Mouse (Mus musculus) hindbrain, embryonic 14.5 days (tissue): Measurements from ENCODE around the gene Gpx1. TPM values are rescaled to one million over a fixed set of nuclear protein-coding genes. Genes with fewer than 3 reads are reported as not detected.

ENCODE experiments used
- ATAC-seq: fragments of 200-750 bp; cut with Nextera tagmentation; 2 replicates; pipeline ENCODE4 v1.8.0; 2017; ENCODE audit warnings: moderate number of reproducible peaks, mild to moderate bottlenecking, moderate TSS enrichment, moderate library complexity; ENCODE audit not compliant: low FRiP score
- DNase-seq: peaks from one replicate; pipeline ENCODE4 v3.0.0-alpha.2; 2015; ENCODE audit warnings: low spot score
- H3K27ac ChIP-seq: fragments of 300-500 bp; sonication (generic); 2 replicates; pipeline ENCODE4 v1.5.1; 2014; ENCODE audit warnings: mild to moderate bottlenecking, moderate library complexity
- H3K27me3 ChIP-seq: fragments of 300-500 bp; sonication (generic); 2 replicates; pipeline ENCODE4 v1.6.1; 2014; ENCODE audit warnings: mild to moderate bottlenecking, low read length, mixed read lengths; ENCODE audit not compliant: control insufficient read depth, insufficient read depth
- H3K36me3 ChIP-seq: fragments of 300-500 bp; sonication (generic); replicated peaks from 2 replicates; pipeline ENCODE4 v1.6.1; 2014; ENCODE audit not compliant: control insufficient read depth, insufficient read depth
- H3K4me1 ChIP-seq: fragments of 300-500 bp; sonication (generic); replicated peaks from 2 replicates; pipeline ENCODE4 v1.6.1; 2014; ENCODE audit warnings: antibody characterized with exemption, low read length, mixed read lengths; ENCODE audit not compliant: control insufficient read depth, insufficient read depth
- H3K4me2 ChIP-seq: fragments of 300-500 bp; sonication (generic); replicated peaks from 2 replicates; pipeline ENCODE4 v1.6.1; 2014; ENCODE audit warnings: mild to moderate bottlenecking, moderate library complexity
- H3K4me3 ChIP-seq: fragments of 300-500 bp; sonication (generic); replicated peaks from 2 replicates; pipeline ENCODE4 v1.5.1; 2014; ENCODE audit warnings: mild to moderate bottlenecking, low read length
- H3K9ac ChIP-seq: fragments of 300-500 bp; sonication (generic); 2 replicates; pipeline ENCODE4 v1.6.1; 2014
- H3K9me3 ChIP-seq: fragments of 300-500 bp; sonication (generic); 2 replicates; pipeline ENCODE4 v1.6.1; 2016; ENCODE audit warnings: low read length; ENCODE audit not compliant: control insufficient read depth
- WGBS: fragments of 180-500 bp; shearing (Covaris S2); extraction: QIAGEN DNeasy Blood & Tissue Kit; methylation state at CpG from one replicate; pipeline ENCODE4 v1.1.7; 2014; 5-methylcytosine and 5-hydroxymethylcytosine counted together
- polyA plus RNA-seq: library from polyadenylated mRNA; unstranded; fragments of >200 nt; fragmentation: Nextera tagmentation; extraction: Ambion mirVana; gene quantifications from 2 replicates; pipeline ENCODE4 v1.2.1, GENCODE M21; 2014

The Gpx1 gene
- polyA plus RNA-seq, 1 experiment from 2014 or later: 488 TPM

DNA sequence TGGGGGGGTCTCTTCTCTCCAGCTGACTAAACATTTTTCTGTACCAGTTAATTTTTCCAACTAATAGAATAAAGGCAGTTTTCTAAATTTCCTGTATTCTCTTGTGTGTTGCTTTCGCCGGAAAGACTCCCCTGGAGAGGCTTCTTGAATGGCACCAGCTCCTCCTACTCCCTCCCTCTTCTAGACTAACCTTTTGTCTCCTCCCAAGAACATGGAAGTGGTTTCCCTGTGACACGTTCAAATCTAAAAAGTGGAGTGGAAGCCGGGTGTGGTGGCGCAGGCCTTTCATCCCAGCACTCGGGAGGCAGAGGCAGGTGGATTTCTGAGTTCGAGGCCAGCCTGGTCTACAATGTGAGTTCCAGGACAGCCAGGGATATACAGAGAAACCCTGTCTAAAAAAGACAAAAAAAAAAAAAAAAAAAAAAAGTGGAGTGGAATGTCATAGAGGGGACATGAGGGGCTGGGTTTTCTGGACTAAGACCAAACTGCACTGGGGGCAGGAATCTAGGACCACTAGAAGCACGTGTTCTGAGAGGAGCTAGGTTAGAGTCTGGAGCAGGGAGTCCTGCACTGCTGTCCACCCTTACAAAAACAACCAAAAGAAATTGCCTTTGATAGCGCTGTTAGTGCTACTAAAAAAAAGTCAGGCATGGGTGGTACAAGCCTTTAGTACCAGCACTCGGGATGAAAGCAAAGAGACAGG lies 704 bp upstream of the Gpx1 start:
- WGBS: 70% methylated on average over 10 of the region's 10 CpGs
- Histone ChIP-seq H3K27ac (peak overlapping the region; percentile 82), H3K4me2 (peak overlapping the region; percentile 80), H3K36me3 (peaks cover 38% of the 10 kb centered on the region), H3K9me3 (no peaks in the 10 kb centered on the region), H3K27me3 (no peaks in the 10 kb centered on the region), H3K4me1 (peaks cover 17% of the 10 kb centered on the region), H3K9ac (no peak overlapping the region), H3K4me3 (no peak overlapping the region)
- DNase-seq (no peak), ATAC-seq (no peak)

DNA sequence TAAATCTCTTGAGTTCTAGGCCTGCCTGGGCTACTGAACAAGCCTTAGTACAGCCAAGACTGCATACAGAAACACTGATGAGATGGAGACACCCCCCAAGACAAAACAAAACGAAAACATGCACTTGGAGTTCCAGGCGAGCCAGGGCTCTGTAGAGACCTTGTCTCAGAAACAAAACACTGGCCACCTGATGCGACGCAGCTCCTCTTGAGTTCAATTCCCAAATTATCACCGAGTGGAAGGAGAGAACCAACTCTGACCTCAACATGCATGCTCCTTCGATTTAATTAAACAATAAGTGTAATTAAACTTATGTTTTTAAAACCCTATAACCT lies 185 bp upstream of the Gpx1 start:
- Histone ChIP-seq H3K4me3 (peak overlapping the region; percentile 60), H3K4me1 (peaks cover 17% of the 10 kb centered on the region), H3K27ac (peak overlapping the region; percentile 82), H3K36me3 (peaks cover 34% of the 10 kb centered on the region), H3K27me3 (no peaks in the 10 kb centered on the region), H3K4me2 (peak overlapping the region; percentile 80), H3K9ac (peak overlapping the region; percentile 85), H3K9me3 (no peaks in the 10 kb centered on the region)
- WGBS: 34% methylated on average over 6 of the region's 6 CpGs
- no peak for DNase-seq
- 0 out of 2 replicates have a peak, but pooled peaks have one; percentile 10 for ATAC-seq

DNA sequence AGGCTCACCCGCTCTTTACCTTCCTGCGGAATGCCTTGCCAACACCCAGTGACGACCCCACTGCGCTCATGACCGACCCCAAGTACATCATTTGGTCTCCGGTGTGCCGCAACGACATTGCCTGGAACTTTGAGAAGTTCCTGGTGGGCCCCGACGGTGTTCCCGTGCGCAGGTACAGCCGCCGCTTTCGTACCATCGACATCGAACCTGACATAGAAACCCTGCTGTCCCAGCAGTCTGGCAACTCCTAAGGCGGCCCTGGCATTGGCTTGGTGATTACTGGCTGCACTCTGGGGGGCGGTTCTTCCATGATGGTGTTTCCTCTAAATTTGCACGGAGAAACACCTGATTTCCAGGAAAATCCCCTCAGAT lies 1.2 kb downstream of the Gpx1 start:
- H3K4me3 ChIP-seq: peak overlapping the region; percentile 60
- WGBS: 18% methylated on average over 20 of the region's 20 CpGs
- peaks cover 17% of the 10 kb centered on the region for H3K4me1 ChIP-seq
- peak overlapping the region; percentile 80 for H3K4me2 ChIP-seq
- peaks cover 20% of the 10 kb centered on the region for H3K36me3 ChIP-seq
- H3K9ac ChIP-seq: peak overlapping the region; percentile 85
- ATAC-seq (no peak), DNase-seq (no peak)
- no peaks in the 10 kb centered on the region for H3K9me3 ChIP-seq
- H3K27ac ChIP-seq: peak overlapping the region; percentile 82
- no peaks in the 10 kb centered on the region for H3K27me3 ChIP-seq

DNA sequence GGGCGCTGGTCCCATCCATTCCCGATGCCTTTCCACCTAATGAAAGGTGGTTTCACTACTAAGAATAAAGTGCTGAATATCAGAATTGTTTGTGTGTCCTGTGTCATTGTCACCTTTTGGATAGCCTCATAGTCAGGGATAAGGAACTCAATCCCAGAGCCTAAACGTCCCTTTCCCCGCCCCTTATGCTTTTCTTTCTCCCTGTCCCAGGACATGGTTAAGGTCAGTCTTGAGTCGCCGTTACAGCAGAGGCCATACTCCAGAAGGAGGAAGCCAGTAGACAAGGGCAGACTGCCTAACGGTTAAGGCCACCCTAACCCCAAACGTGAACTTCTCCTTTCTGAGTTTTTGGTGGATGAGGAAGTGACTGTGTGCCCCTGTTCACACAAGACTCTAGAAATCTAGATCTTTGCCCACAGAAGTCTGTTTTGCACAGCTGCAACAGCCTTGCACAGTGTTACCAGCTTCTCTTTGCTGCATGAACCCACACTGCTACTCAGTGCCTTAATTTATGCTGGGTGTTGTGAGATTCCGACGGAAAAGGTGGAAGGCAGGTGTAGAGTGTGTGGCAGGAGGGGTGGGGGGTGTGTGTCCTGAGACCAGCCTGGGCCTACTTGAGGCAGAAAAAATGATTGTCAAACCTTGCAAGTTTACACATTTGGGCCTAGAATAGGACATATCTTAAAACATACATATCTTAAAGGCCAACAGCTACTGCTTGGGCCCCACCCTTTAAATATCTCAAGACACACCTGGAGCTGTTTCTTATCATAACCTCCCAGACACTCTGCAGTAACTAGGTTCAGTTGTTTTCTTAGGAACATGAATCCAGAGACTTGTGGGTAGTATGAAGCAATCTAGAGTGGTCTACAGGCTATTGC lies 1.8 kb downstream of the Gpx1 start:
- DNase-seq: no peak
- Histone ChIP-seq H3K9me3 (no peaks in the 10 kb centered on the region), H3K4me3 (peak overlapping the region; percentile 60), H3K9ac (peak overlapping the region; percentile 85), H3K36me3 (peaks cover 14% of the 10 kb centered on the region), H3K4me2 (peak overlapping the region; percentile 80), H3K4me1 (peaks cover 17% of the 10 kb centered on the region), H3K27ac (no peak overlapping the region), H3K27me3 (no peaks in the 10 kb centered on the region)
- 63% methylated on average over 10 of the region's 10 CpGs for WGBS
- no peak for ATAC-seq

DNA sequence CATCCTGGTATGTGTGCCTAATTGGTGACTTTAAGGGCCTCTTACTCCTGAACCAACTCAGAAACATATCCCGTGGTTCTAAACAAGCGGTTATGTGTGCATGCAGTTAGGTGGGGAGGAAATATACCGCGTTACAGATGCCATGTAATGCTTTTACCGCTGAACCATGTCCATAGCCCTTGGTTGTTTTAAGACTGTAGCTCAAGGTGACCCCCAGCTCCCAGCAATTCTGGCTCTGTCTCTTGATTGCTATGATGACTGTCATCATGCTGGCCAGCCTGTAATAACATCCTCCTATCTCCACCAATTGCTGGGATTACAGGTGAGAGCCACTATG lies 2.4 kb downstream of the Gpx1 start:
- WGBS: 94% methylated on average over 5 of the region's 5 CpGs
- H3K27me3 ChIP-seq: no peaks in the 10 kb centered on the region
- peaks cover 20% of the 10 kb centered on the region for H3K4me1 ChIP-seq
- H3K9ac ChIP-seq: no peak overlapping the region
- DNase-seq (no peak), ATAC-seq (no peak)
- no peaks in the 10 kb centered on the region for H3K9me3 ChIP-seq
- no peak overlapping the region for H3K4me2 ChIP-seq
- no peak overlapping the region for H3K4me3 ChIP-seq
- H3K27ac ChIP-seq: no peak overlapping the region
- peaks cover 9% of the 10 kb centered on the region for H3K36me3 ChIP-seq

DNA sequence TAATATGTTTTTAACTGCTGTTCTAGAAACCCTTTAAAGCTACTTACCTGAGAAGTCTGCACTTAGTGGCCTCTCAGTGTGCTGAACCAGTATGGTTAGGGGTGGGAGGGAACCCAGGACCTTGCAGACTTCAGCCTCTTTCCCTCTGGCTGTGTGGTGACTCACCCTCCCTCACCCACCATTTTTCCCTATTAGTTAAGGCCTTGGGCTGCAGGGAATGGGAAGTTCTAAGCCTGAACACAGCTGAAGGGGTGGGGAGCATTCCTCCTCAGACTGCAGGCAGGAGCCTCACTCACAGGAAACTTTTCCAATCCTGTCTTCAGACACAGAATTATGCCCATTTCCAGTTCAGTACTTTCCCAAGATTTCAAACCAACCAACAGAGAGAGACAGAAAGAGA lies 3.1 kb downstream of the Gpx1 start:
- no peak for DNase-seq
- no peaks in the 10 kb centered on the region for H3K9me3 ChIP-seq
- peaks cover 22% of the 10 kb centered on the region for H3K4me1 ChIP-seq
- no peak overlapping the region for H3K27ac ChIP-seq
- no peak overlapping the region for H3K4me2 ChIP-seq
- ATAC-seq: no peak
- 0 out of 2 replicates have a peak, but pooled peaks cover 3% of the 10 kb centered on the region for H3K36me3 ChIP-seq
- H3K4me3 ChIP-seq: no peak overlapping the region
- H3K27me3 ChIP-seq: no peaks in the 10 kb centered on the region
- H3K9ac ChIP-seq: no peak overlapping the region

DNA sequence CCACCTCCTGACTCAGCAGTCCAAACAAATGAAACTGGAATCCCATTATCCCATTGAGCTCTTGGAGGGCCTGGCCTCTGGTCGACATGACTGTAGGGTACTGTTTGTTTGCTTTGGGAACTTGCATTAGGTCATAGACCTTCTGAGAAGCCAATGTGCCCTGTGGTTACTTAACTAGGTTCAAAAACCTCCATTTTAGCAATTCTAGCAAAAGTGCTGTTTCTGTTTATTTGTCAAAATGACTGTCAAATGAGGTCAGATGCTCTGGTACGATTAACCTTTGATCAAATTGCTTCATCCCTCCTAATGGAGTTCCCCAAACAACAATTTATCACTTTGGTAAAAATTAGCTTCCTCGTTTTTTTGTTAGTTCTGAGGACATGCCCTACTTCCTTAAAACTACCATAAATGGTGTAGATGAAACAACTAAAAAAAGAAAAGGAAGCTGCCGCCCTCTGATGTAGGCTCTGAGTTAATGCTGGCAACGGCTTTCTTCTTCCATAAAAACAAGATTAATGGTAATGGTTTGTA lies 3.7 kb downstream of the Gpx1 start:
- no peak for ATAC-seq
- no peak overlapping the region for H3K9ac ChIP-seq

DNA sequence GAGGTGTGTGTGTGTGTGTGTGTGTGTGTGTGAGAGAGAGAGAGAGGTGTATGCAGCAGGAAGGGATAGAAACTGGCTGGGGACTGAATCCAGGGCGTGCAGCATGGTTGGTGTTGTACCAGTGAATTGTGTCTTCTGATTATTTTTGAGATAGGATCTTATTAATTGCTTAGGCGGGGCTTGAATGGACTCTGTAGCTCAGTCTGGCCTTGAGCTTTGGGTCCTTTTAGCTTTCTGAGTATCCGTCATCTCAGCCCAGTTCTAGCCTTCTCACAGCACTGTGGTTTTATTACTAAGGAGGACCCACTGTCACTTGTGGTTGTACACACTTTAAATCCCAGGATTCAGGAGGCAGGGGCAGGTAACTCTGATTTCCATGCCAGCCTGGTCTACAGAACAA lies 4.6 kb downstream of the Gpx1 start:
- no peaks in the 10 kb centered on the region for H3K9me3 ChIP-seq
- no peak for ATAC-seq
- H3K4me1 ChIP-seq: peaks cover 21% of the 10 kb centered on the region
- H3K4me2 ChIP-seq: no peak overlapping the region
- H3K9ac ChIP-seq: no peak overlapping the region
- no peaks in the 10 kb centered on the region for H3K27me3 ChIP-seq
- H3K36me3 ChIP-seq: no peaks in the 10 kb centered on the region
- no peak for DNase-seq
- no peak overlapping the region for H3K27ac ChIP-seq
- no peak overlapping the region for H3K4me3 ChIP-seq
- 88% methylated on average over 3 of the region's 3 CpGs for WGBS

More for the DNA sequence above, 3.7 kb downstream of the Gpx1 start:
- Histone ChIP-seq H3K36me3 (no peaks in the 10 kb centered on the region), H3K4me2 (no peak overlapping the region), H3K4me1 (peaks cover 22% of the 10 kb centered on the region), H3K27me3 (no peaks in the 10 kb centered on the region), H3K27ac (no peak overlapping the region), H3K4me3 (no peak overlapping the region), H3K9me3 (no peaks in the 10 kb centered on the region)
- WGBS: 55% methylated on average over 5 of the region's 5 CpGs
- no peak for DNase-seq

DNA sequence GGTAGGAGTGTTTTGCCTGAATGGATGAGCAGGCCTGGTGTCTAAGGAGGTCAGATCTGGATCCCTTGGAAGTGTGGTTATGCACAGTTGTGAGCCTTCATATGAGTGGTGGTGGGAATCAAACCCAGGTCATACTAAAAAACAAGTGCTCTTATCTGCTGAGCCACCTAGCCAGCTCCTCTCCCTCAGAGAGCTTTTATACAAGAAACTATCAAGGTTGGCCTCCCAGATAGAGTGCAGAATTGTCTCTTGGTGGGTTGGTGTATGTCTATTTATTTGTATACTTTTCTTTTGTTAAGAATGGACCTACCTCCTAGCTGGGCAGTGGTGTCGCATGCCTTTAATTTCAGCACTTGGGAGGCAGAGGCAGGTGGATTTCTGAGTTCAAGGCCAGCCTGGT lies 5.1 kb downstream of the Gpx1 start:
- Histone ChIP-seq H3K9ac (no peak overlapping the region), H3K27ac (no peak overlapping the region), H3K4me1 (peaks cover 22% of the 10 kb centered on the region), H3K9me3 (no peaks in the 10 kb centered on the region), H3K36me3 (no peaks in the 10 kb centered on the region), H3K4me2 (no peak overlapping the region), H3K4me3 (no peak overlapping the region), H3K27me3 (no peaks in the 10 kb centered on the region)
- ATAC-seq: no peak
- WGBS: 95% methylated on average over 1 of the region's 1 CpGs
- no peak for DNase-seq
